Mouse (Mus musculus): ENCODE results near the gene Tusc2. TPM values are rescaled to one million over a fixed set of nuclear protein-coding genes. Genes with fewer than 3 reads are reported as not detected.

The Tusc2 gene
- polyA plus RNA-seq, 1 experiment from 2014 or later: 98.5 TPM

GRCm38 (mm10) chr9:107612191-107612944, 49.3 kb downstream of the Tusc2 start:
- Histone ChIP-seq H3K4me3 (replicated peaks; ENCODE audit: low read length) (peak overlapping the region; percentile 46), H3K4me2 (ENCODE audit: low read length) (peak overlapping the region; percentile 85), H3K9ac (replicated peaks; ENCODE audit: low read depth, low read length) (peak overlapping the region; percentile 90), H3K9me3 (ENCODE audit: control insufficient read depth, low read length) (no peaks in the 10 kb centered on the region), H3K27me3 (replicated peaks; ENCODE audit: control insufficient read depth, insufficient read depth, low read length) (no peaks in the 10 kb centered on the region), H3K36me3 (ENCODE audit: control insufficient read depth, insufficient read depth) (peaks cover 21% of the 10 kb centered on the region), H3K4me1 (replicated peaks; ENCODE audit: control insufficient read depth, insufficient read depth, low read length) (peaks cover 13% of the 10 kb centered on the region), H3K27ac (ENCODE audit: low read length) (peak overlapping the region; percentile 98)
- peak; percentile 95 for ATAC-seq
- under 1% methylated on average over 48 of the region's 48 CpGs for WGBS

GRCm38 (mm10) chr9:107612945-107613569, 50.0 kb downstream of the Tusc2 start:
- Histone ChIP-seq H3K27me3 (replicated peaks; ENCODE audit: control insufficient read depth, insufficient read depth, low read length) (no peaks in the 10 kb centered on the region), H3K4me3 (replicated peaks; ENCODE audit: low read length) (peak overlapping the region; percentile 46), H3K4me2 (ENCODE audit: low read length) (peak overlapping the region; percentile 85), H3K36me3 (ENCODE audit: control insufficient read depth, insufficient read depth) (peaks cover 26% of the 10 kb centered on the region), H3K9me3 (ENCODE audit: control insufficient read depth, low read length) (no peaks in the 10 kb centered on the region), H3K9ac (replicated peaks; ENCODE audit: low read depth, low read length) (peak overlapping the region; percentile 90), H3K4me1 (replicated peaks; ENCODE audit: control insufficient read depth, insufficient read depth, low read length) (peaks cover 13% of the 10 kb centered on the region), H3K27ac (ENCODE audit: low read length) (peak overlapping the region; percentile 98)
- peak; percentile 32 for ATAC-seq
- whole genome bisulfite sequencing: 10% methylated on average over 12 of the region's 12 CpGs

- Histone ChIP-seq H3K27ac (ENCODE audit: low read length) (no peak overlapping the region), H3K36me3 (ENCODE audit: control insufficient read depth, insufficient read depth) (peaks cover 33% of the 10 kb centered on the region), H3K9ac (replicated peaks; ENCODE audit: low read depth, low read length) (no peak overlapping the region), H3K4me3 (replicated peaks; ENCODE audit: low read length) (no peak overlapping the region), H3K4me2 (ENCODE audit: low read length) (no peak overlapping the region), H3K4me1 (replicated peaks; ENCODE audit: control insufficient read depth, insufficient read depth, low read length) (peaks cover 22% of the 10 kb centered on the region), H3K9me3 (ENCODE audit: control insufficient read depth, low read length) (no peaks in the 10 kb centered on the region), H3K27me3 (replicated peaks; ENCODE audit: control insufficient read depth, insufficient read depth, low read length) (no peaks in the 10 kb centered on the region)
- no peak for ATAC-seq
- 76% methylated on average over 4 of the region's 4 CpGs for WGBS
These were observed 52.0 kb downstream of the Tusc2 start for GRCm38 (mm10) chr9:107615035-107615434.

Other genes starting within 250 kb of the Tusc2 start
- gene Hemk1, start 224.9 kb upstream of the Tusc2 start, polyA plus RNA-seq (2015; fragmentation: Nextera tagmentation; extraction: Ambion mirVana): 15.6 and 18.8 TPM in 2 replicates
- 3.3 and 5.4 TPM in 2 replicates for gene 6430571L13Rik, start 222.7 kb upstream of the Tusc2 start, polyA plus RNA-seq (2015; fragmentation: Nextera tagmentation; extraction: Ambion mirVana)
- 3.6 and 5.8 TPM in 2 replicates for gene Cacna2d2, start 163.6 kb upstream of the Tusc2 start, polyA plus RNA-seq (2015; fragmentation: Nextera tagmentation; extraction: Ambion mirVana)
- gene Tmem115, start 29.3 kb upstream of the Tusc2 start, polyA plus RNA-seq (2015; fragmentation: Nextera tagmentation; extraction: Ambion mirVana): 41.9 and 44.5 TPM in 2 replicates
- gene Cyb561d2, start 21.1 kb upstream of the Tusc2 start, polyA plus RNA-seq (2015; fragmentation: Nextera tagmentation; extraction: Ambion mirVana): 35.7 and 38.5 TPM in 2 replicates
- gene Nprl2, start 21.0 kb upstream of the Tusc2 start, polyA plus RNA-seq (2015; fragmentation: Nextera tagmentation; extraction: Ambion mirVana): 88.4 and 89.8 TPM in 2 replicates
- gene Zmynd10, start 16.0 kb upstream of the Tusc2 start, polyA plus RNA-seq (2015; fragmentation: Nextera tagmentation; extraction: Ambion mirVana): 2.2 and 3.2 TPM in 2 replicates
- gene Rassf1, start 11.7 kb upstream of the Tusc2 start, polyA plus RNA-seq (2015; fragmentation: Nextera tagmentation; extraction: Ambion mirVana): 43.4 and 45.4 TPM in 2 replicates
- 69.7 and 74.5 TPM in 2 replicates for gene Hyal2, start 4.7 kb downstream of the Tusc2 start, polyA plus RNA-seq (2015; fragmentation: Nextera tagmentation; extraction: Ambion mirVana)
- 6.9 and 7.2 TPM in 2 replicates for gene Hyal1, start 13.7 kb downstream of the Tusc2 start, polyA plus RNA-seq (2015; fragmentation: Nextera tagmentation; extraction: Ambion mirVana)
- gene Naa80, start 15.6 kb downstream of the Tusc2 start, polyA plus RNA-seq (2015; fragmentation: Nextera tagmentation; extraction: Ambion mirVana): 16.2 and 16.9 TPM in 2 replicates
- gene Hyal3, start 17.6 kb downstream of the Tusc2 start, polyA plus RNA-seq (2015; fragmentation: Nextera tagmentation; extraction: Ambion mirVana): 1.4 TPM in 2 replicates
- gene Ifrd2, start 24.4 kb downstream of the Tusc2 start, polyA plus RNA-seq (2015; fragmentation: Nextera tagmentation; extraction: Ambion mirVana): 14.4 and 16.8 TPM in 2 replicates
- gene Sema3b, start 46.0 kb downstream of the Tusc2 start, polyA plus RNA-seq (2015; fragmentation: Nextera tagmentation; extraction: Ambion mirVana): 2.3 and 3.0 TPM in 2 replicates
- gene Gnai2, start 72.1 kb downstream of the Tusc2 start, polyA plus RNA-seq (2015; fragmentation: Nextera tagmentation; extraction: Ambion mirVana): 299 and 316 TPM in 2 replicates
- 30.4 and 32.6 TPM in 2 replicates for gene Slc38a3, start 106.3 kb downstream of the Tusc2 start, polyA plus RNA-seq (2015; fragmentation: Nextera tagmentation; extraction: Ambion mirVana)
- gene Gnat1, start 116.5 kb downstream of the Tusc2 start, polyA plus RNA-seq (2015; fragmentation: Nextera tagmentation; extraction: Ambion mirVana): 1.2 and 1.4 TPM in 2 replicates
- gene Sema3f, start 147.2 kb downstream of the Tusc2 start, polyA plus RNA-seq (2015; fragmentation: Nextera tagmentation; extraction: Ambion mirVana): 11.0 and 14.9 TPM in 2 replicates
- gene Rbm5, start 207.7 kb downstream of the Tusc2 start, polyA plus RNA-seq (2015; fragmentation: Nextera tagmentation; extraction: Ambion mirVana): 294 and 303 TPM in 2 replicates